Mouse (Mus musculus) bone marrow, adult 2 months (tissue): ENCODE measurements around the gene Necap1.

Experiments used
- CTCF ChIP-seq: fragments of 200-500 bp; IDR thresholded peaks from 2 replicates; pipeline ENCODE4 v1.5.1; 2011; ENCODE audit warnings: low read length, control low read depth; ENCODE audit not compliant: control insufficient read depth, insufficient read depth
- POLR2A ChIP-seq: fragments of 200-500 bp; IDR thresholded peaks from 2 replicates; pipeline ENCODE4 v1.6.1; 2011; ENCODE audit warnings: low read depth, mild to moderate bottlenecking, control low read depth, low read length, borderline replicate concordance; ENCODE audit not compliant: control insufficient read depth

DNA sequence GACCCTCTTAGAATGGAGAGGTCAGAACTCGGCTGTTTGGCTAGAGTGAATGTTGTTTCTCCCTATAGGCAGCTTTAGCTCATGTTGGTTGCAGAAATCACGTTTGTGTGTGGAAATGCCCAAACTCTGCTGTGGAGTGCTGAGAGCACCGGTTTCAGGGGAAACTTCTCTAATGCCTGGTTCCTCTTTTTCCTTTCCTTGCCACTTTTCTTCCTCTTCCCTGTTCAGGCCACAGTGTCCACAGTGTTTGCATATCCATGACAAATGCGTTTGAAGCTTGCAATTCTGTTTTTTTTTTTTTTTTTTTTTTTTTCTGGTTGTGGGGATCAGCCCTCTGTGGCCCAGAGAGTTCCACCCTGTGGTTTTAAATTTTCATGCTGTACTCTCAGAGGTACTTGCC, 47.2 kb downstream of the Necap1 start, which contains the start of gene Clec4a1:
- TF ChIP-seq CTCF (no peak), POLR2A (no peak)
